In the genomic region with DNA sequence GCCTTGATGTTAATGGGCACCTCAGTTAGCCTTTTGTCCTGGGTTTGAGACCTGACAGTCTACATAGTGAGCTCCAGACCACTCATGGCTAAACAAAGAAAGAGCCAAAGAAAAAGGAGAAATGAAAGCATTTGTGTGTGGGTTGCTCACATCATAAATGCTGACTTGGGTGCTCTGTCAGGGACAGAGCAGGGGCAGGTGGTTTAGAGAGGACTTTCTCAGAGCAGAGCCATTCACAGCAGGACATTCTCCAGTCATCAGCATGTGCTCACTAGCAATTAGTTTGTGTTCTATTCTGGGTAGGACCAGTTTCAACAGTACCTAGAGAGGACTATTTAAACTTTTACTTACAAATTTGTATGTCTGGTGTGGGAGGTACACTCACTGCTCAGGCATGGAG, we compare ENCODE assay signal across 26 mouse cellular contexts. TPM values are rescaled to one million over a fixed set of nuclear protein-coding genes. Genes with fewer than 3 reads are reported as not detected.
DNase-seq lines count a peak whose midpoint lies in the region; ATAC-seq and TF ChIP-seq lines count a peak whose summit lies in the region.
"Had no signal": no experiment of that assay in that cellular context is flagged by ENCODE, and none has a peak within 500 bp of the region (broad histone marks: within the 10 kb centered on the region; RNA-seq: fewer than 3 reads in every experiment).

No protein-coding gene starts in this region.

- peak overlapping the region; percentile 53 for H3K27ac ChIP-seq in bone marrow macrophage, adult 2 months (ENCODE audit: insufficient read depth, low read depth, low read length)
- H3K27ac ChIP-seq: heart, embryonic 15.5 days; hindbrain, embryonic 10.5 days; hindbrain, embryonic 13.5 days; intestine, embryonic 15.5 days had no signal

- H3K4me1 ChIP-seq in bone marrow macrophage, adult 2 months (ENCODE audit: control insufficient read depth, insufficient read depth, low read length) = peaks cover 50% of the 10 kb centered on the region
- H3K4me1 ChIP-seq: heart, embryonic 15.5 days; hindbrain, embryonic 10.5 days; hindbrain, embryonic 13.5 days; intestine, embryonic 15.5 days had no signal

- TF ChIP-seq POLR2A in bone marrow macrophage, adult 2 months (IDR thresholded peaks at IDR 0.05; ENCODE audit: borderline replicate concordance, low read depth, low read length) = no peak

- no peak overlapping the region for H3K4me3 ChIP-seq in bone marrow macrophage, adult 2 months (ENCODE audit: insufficient read depth, low read length)
- H3K4me3 ChIP-seq: heart, embryonic 12.5 days; heart, embryonic 15.5 days; hindbrain, embryonic 10.5 days; hindbrain, embryonic 13.5 days; intestine, embryonic 15.5 days had no signal

- no peak for TF ChIP-seq CTCF in bone marrow macrophage, adult 2 months (IDR thresholded peaks at IDR 0.05; ENCODE audit: low read depth, low read length)

- peak; percentile 85 for DNase-seq in A20 (ENCODE audit: low read depth, low spot score)
- DNase-seq in right cerebral cortex, postnatal 36 days (ENCODE audit: low spot score in 2 of 2) = no peak
- no peak for DNase-seq in layer of hippocampus, adult 8-10 months (ENCODE audit: low spot score in 2 of 2)
- no peak for DNase-seq in thymus, adult 18-20 months
- DNase-seq: adrenal gland, postnatal 10 days; adrenal gland, postnatal 36 days; cerebellum, adult 11 months; cerebellum, adult 2 months; cerebellum, adult 9-11 months; cerebellum, postnatal 25 days; forebrain, postnatal 0 days; gastrocnemius, postnatal 14 days; heart, adult 18-20 months; heart, postnatal 10 days; heart, postnatal 36 days had no signal

- ATAC-seq in granulocyte monocyte progenitor cell, adult 5-6 weeks (replicated peaks; ENCODE audit: poor library complexity, severe bottlenecking) = peak; percentile 75
- ATAC-seq in megakaryocyte progenitor cell, adult 5-6 weeks (replicated peaks; ENCODE audit: poor library complexity) = peak; percentile 47
- ATAC-seq: CD4-positive, CD25-positive, alpha-beta regulatory T cell, adult 4 months; forebrain, embryonic 14.5 days; forebrain, postnatal 0 days; hindbrain, embryonic 16.5 days; intestine, embryonic 15.5 days had no signal

RNA-seq across cellular contexts. Expression of gene Tnfrsf11a, which starts 20.7 kb away (rescaled TPM):
- polyA plus RNA-seq in bone marrow macrophage, adult 2 months (2012; ENCODE audit: insufficient read depth, insufficient read length, missing spikeins) = 56.0 and 57.9 TPM in 2 replicates
- total RNA-seq in granulocyte monocyte progenitor cell, adult 5-6 weeks (2014; fragmentation: Nextera tagmentation) = 0.54 and 0.98 TPM in 2 replicates
- total RNA-seq in granulocyte monocyte progenitor cell, adult 5-6 weeks (2017) = 0.13 and 1.5 TPM in 2 replicates
- total RNA-seq in megakaryocyte progenitor cell, adult 5-6 weeks (2015) = 0.22 and 0.64 TPM in 2 replicates
- total RNA-seq in megakaryocyte progenitor cell, adult 5-6 weeks (2017) = 0.98 TPM in 1 of 2 replicates, not detected in the other
- 1 to 10 TPM; 2.1 to 7.0 (median 4.6) TPM for total RNA-seq in layer of hippocampus, adult 8-10 months (2022)
